Mouse (Mus musculus) bone marrow macrophage, adult 2 months (primary cell): Measurements from ENCODE around the gene Npr1.

Source experiments
- CTCF ChIP-seq: IDR thresholded peaks from 2 replicates; pipeline ENCODE4 v1.5.1; 2012; ENCODE audit warnings: low read depth, mild to moderate bottlenecking, low read length, moderate library complexity
- POLR2A ChIP-seq: IDR thresholded peaks from 2 replicates; pipeline ENCODE4 v1.6.1; 2012; ENCODE audit warnings: mild to moderate bottlenecking, low read depth, low read length, borderline replicate concordance

- no peak for TF ChIP-seq POLR2A
- no peak for TF ChIP-seq CTCF
Measured at GRCm38 (mm10) chr3:90505216-90505615, 39.5 kb upstream of the Npr1 start.
